Mouse (Mus musculus) testis, adult 2 months (tissue): ENCODE data around the gene Polr2a.

ENCODE experiments used
- CTCF ChIP-seq: fragments of 200-500 bp; IDR thresholded peaks from 2 replicates; pipeline ENCODE4 v1.5.1; 2012; ENCODE audit warnings: low read depth, mild to moderate bottlenecking, inconsistent platforms, low read length, moderate library complexity; ENCODE audit not compliant: control insufficient read depth, insufficient read depth, insufficient replicate concordance
- POLR2A ChIP-seq: fragments of 200-500 bp; IDR thresholded peaks from 2 replicates; pipeline ENCODE4 v1.6.1; 2012; ENCODE audit warnings: low read depth, mild to moderate bottlenecking, inconsistent platforms, low read length, moderate library complexity; ENCODE audit not compliant: control insufficient read depth

GRCm38 (mm10) chr11:69720852-69721251, 37.6 kb downstream of the Polr2a start:
- TF ChIP-seq CTCF (no peak), POLR2A (no peak)
